Mouse (Mus musculus): ENCODE measurements around the gene Prickle1.

Gene Prickle1

GRCm38 (mm10) chr15:93594296-93594887, 1.3 kb downstream of the Prickle1 start:
- DNase-seq (ENCODE audit: low spot score): no peak

GRCm38 (mm10) chr15:93592596-93592995, 3.1 kb downstream of the Prickle1 start:
- DNase-seq (ENCODE audit: low spot score): no peak

DNA sequence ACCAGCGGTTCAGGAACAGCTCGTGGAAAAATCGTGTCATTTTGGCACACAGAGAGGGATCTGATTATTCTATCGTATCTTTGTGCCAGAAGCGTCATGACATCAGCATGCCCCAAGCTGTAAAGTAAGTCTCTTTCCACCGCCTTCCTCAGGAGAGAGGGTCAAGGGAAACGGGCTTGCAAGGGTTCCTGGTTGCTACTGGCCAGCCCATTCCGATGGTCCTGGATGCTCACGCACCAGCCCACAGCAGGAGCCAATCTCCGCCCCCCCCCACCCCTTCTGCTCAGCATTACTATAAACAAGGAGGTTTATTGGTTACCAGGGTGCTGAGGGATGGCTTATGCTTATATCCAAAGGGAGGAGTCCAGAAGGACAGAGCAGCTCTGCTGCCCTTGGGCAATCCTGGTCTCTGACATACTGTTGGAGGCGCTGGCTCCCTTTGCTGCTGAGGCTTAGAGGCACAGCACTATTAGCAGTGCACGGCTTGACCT, 3.8 kb downstream of the Prickle1 start:
- no peak for DNase-seq (ENCODE audit: low spot score)

DNA sequence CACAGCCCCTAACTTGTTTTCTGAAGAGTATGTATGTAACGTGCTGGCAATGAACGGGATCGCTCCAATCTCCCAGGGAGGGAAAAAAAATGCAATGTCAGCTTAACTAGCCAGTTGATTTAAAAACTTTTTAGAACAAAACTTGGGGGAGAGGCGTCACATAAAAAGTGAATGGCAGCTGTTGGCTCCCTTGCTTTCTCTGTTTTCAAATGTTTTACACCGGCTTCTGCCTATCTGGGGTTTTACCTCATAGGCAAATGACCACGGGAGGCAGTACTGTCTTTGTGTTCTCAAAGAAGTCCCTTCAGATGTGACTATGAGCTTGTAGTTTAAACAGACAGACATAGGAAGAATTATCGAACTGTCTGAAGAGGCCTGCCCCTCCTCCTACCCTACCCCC, 4.3 kb downstream of the Prickle1 start:
- DNase-seq (ENCODE audit: low spot score): no peak

DNA sequence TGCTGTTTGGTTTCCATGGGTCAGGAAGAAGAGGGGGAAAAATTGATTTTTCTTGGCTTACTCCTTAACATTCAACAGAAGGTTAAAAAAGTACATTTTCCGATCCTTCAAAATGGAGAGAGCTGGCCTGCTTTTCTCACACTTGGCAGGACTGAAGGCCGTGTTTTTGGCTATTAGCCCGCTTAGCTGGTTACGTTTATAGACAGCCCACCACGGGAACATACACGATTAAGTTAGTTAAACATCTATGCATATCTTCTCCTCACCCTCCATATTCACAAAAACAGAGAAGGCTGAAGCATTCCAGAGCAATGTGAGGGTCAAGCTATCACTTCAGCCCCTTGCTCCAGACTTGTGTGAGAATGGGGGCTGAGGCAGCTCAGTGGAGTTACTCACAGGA, 7.3 kb downstream of the Prickle1 start:
- DNase-seq (ENCODE audit: low spot score): no peak

GRCm38 (mm10) chr15:93587660-93588059, 8.0 kb downstream of the Prickle1 start:
- peak; percentile 56 for DNase-seq (ENCODE audit: low spot score)

GRCm38 (mm10) chr15:93583051-93583450, 12.6 kb downstream of the Prickle1 start:
- no peak for DNase-seq (ENCODE audit: low spot score)

- DNase-seq (ENCODE audit: low spot score): no peak
These were observed 14.0 kb downstream of the Prickle1 start for GRCm38 (mm10) chr15:93581736-93582135.

GRCm38 (mm10) chr15:93579899-93580298, 15.8 kb downstream of the Prickle1 start:
- no peak for DNase-seq (ENCODE audit: low spot score)

GRCm38 (mm10) chr15:93579100-93579499, 16.6 kb downstream of the Prickle1 start:
- DNase-seq (ENCODE audit: low spot score): no peak

DNA sequence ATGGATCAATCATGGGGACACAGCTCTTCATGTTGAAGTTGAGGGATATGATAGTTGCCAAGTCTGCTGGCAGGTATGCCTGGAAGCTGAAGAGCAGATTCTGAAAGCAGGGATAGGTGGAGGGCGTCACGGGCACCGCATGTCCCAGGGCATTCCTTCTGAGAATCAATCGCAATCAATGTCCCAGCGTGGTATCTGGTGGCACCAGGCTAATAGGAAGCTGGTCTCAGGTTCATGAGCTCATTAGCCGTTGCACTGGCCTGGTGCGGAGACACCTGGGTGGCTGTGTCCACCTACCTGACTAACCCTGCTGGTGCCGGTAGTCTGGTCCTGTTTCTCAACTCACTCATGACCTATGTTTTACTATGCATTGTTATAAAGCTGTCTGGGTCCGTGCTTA, 19.3 kb downstream of the Prickle1 start:
- DNase-seq (ENCODE audit: low spot score): no peak

GRCm38 (mm10) chr15:93575884-93576283, 19.8 kb downstream of the Prickle1 start:
- peak; percentile 86 for DNase-seq (ENCODE audit: low spot score)

- no peak for DNase-seq (ENCODE audit: low spot score)
These were observed 22.8 kb downstream of the Prickle1 start for GRCm38 (mm10) chr15:93572889-93573288.

GRCm38 (mm10) chr15:93570881-93571495, 24.7 kb downstream of the Prickle1 start:
- no peak for DNase-seq (ENCODE audit: low spot score)

- DNase-seq (ENCODE audit: low spot score): no peak
These were observed 26.8 kb downstream of the Prickle1 start for GRCm38 (mm10) chr15:93568911-93569310.

- peak; percentile 78 for DNase-seq (ENCODE audit: low spot score)
These were observed 28.0 kb downstream of the Prickle1 start for GRCm38 (mm10) chr15:93567546-93568307.

GRCm38 (mm10) chr15:93563491-93563890, 32.2 kb downstream of the Prickle1 start:
- no peak for DNase-seq (ENCODE audit: low spot score)

DNA sequence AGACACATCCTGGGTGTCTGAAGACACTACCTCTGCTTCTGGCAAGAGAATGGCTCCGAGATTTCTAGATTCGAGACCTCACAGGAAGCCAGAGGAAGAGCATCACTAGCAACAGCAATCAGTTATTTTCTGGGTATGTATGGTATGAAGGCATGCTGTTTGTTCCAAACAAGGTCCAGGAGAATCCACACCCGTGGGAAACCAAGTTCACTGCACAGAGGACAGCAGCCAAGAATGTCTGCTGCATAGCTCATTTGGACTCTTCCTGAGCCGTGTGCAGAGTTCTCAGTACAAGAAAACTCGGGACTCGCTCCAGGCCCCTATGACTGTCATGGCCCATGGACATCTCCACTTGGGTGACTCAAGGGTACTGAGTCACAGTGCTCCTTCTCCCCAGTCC, 34.2 kb downstream of the Prickle1 start:
- no peak for DNase-seq (ENCODE audit: low spot score)

DNA sequence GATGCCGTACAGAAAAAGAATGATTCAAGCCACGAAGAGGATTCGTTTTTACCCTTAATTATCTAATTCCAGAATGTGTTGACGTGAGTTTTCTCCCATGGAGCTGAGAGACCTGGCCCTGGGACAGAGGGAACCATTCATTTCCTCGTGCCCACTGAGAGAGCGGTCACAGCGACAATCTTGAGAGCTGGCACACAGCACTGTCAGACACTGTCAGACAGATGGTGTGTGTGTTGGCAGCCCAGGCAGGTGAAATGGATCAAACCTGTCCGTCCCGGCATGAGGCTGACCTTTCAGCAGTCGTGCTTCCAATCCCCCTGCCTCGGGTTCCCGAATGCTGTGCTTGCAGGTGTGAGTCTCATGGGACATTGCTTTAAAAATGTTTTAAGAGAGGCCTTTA, 37.3 kb downstream of the Prickle1 start:
- DNase-seq (ENCODE audit: low spot score): no peak

- no peak for DNase-seq (ENCODE audit: low spot score)
These were observed 40.0 kb downstream of the Prickle1 start for GRCm38 (mm10) chr15:93555719-93556118.

DNA sequence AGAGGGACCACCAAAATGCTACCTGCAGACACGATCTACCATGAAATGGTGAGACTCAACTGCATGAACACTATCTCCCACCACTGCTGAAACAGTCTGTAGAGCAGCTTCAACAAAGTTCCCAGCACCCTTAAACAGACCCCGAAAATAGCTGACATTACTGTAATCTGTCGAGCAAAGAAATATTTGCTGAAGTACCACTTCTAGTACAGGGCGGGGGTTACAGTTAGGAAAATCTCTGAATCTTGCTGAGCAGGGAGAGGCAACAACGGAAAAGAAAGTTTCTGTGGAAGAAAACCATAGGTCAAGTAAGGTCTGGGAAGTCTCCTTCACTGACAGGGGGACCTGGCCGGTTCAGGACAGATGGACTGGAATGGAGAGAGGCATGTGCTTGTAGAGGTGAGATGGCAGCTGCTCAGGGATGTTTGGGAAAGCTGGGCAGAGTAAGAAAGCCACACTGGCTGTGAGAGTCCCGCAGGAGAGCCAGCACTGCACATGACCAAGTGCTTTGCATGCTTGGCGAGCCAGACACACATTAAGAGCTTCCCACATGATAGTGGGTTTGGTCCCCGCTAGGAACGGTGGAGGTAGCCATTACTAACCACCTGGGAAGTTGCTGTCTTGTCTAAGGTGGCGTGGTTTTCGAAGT, 41.4 kb downstream of the Prickle1 start:
- no peak for DNase-seq (ENCODE audit: low spot score)

DNA sequence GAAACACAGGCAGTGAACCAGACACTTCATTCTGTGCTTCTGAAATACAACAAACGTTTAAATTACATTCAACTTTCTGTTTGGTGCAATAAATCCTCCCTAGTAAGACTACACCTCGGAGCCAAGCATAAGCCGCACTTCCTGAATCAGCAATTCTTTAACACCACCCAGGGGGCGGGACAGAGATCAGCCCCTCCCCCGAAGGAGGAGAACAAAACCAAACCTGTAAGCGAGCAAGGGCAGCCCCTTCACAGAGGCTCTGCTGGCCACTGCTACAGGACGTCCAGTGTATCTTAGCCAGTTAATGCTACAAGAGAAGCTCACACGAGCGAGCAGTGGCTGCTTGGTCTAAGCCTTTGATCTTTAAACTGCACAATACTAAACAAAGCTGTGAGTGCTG, 43.5 kb downstream of the Prickle1 start:
- peak; percentile 86 for DNase-seq (ENCODE audit: low spot score)

DNA sequence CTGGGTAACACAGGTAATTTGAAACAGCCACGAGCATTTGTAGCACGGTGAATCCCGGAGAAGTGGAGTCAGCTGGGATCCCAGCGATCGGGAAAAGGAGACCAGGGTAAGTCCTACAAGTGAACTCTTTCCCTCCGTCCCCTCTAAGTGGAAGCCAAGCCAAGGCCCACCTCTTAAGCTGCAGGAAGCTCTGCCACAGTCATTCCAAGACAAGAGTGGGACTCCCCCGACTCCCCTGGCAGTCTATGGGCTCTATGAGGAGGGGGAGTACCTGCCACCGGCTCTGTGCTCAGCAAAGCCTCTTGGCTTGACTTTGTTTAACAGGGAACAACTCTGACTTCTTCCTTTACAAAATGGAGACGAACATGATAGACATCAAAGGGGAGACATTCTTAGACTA, 47.4 kb downstream of the Prickle1 start:
- no peak for DNase-seq (ENCODE audit: low spot score)

Data from testis, postnatal 10 days (tissue).